Mouse (Mus musculus) G1E (cell line): ENCODE measurements around the gene Rnps1. TPM values are rescaled to one million over a fixed set of nuclear protein-coding genes. Genes with fewer than 3 reads are reported as not detected.

ENCODE experiments used
- ATAC-seq: 2 replicates; pipeline ENCODE4 v1.8.0; 2016; ENCODE audit warnings: mild to moderate bottlenecking; ENCODE audit not compliant: insufficient number of reproducible peaks, poor library complexity, low FRiP score, severe bottlenecking; ENCODE audit errors: extremely low read depth
- DNase-seq: peaks from one replicate; pipeline ENCODE4 v3.0.0; 2012; ENCODE audit warnings: low spot score
- H3K27me3 ChIP-seq: 2 replicates; pipeline ENCODE4 v1.6.1; 2012; ENCODE audit warnings: mild to moderate bottlenecking, low read length, inconsistent platforms; ENCODE audit not compliant: insufficient read depth
- H3K36me3 ChIP-seq: replicated peaks from 2 replicates; pipeline ENCODE3; 2012; ENCODE audit warnings: mild to moderate bottlenecking, inconsistent platforms
- H3K4me1 ChIP-seq: 2 replicates; pipeline ENCODE4 v1.6.1; 2012; ENCODE audit warnings: low read depth, low read length, inconsistent platforms, mixed read lengths; ENCODE audit not compliant: insufficient read depth
- H3K4me3 ChIP-seq: 2 replicates; pipeline ENCODE4 v1.5.1; 2012; ENCODE audit warnings: low read depth, mild to moderate bottlenecking, inconsistent platforms, low read length, moderate library complexity, mixed read lengths
- H3K9me3 ChIP-seq: replicated peaks from 2 replicates; pipeline ENCODE4 v1.6.1; 2012; ENCODE audit warnings: inconsistent platforms
- CTCF ChIP-seq: IDR thresholded peaks from 2 replicates; pipeline ENCODE4 v1.5.1; 2012; ENCODE audit warnings: low read depth, low read length, inconsistent platforms, mixed read lengths
- GATA1 ChIP-seq: IDR thresholded peaks from 2 replicates; pipeline ENCODE4 v1.6.1; 2012; ENCODE audit warnings: borderline replicate concordance, low read length, inconsistent platforms, mixed read lengths
- GATA2 ChIP-seq: IDR thresholded peaks from 2 replicates; pipeline ENCODE4 v1.6.1; 2012; ENCODE audit warnings: low read depth, low read length, inconsistent platforms, borderline replicate concordance
- POLR2AphosphoS5 ChIP-seq: IDR thresholded peaks from 2 replicates; pipeline ENCODE4 v1.6.1; 2012; ENCODE audit warnings: low read depth, low read length, inconsistent platforms; ENCODE audit not compliant: insufficient replicate concordance
- TAL1 ChIP-seq: conservative IDR thresholded peaks from 2 replicates; pipeline ENCODE4 v1.6.1; 2012; ENCODE audit warnings: low read depth, low read length, inconsistent platforms, mixed read lengths
- polyA plus RNA-seq: library from polyadenylated mRNA; stranded (reverse); fragments of >175 nt; gene quantifications from 2 replicates; pipeline ENCODE4 v1.2.3, GENCODE M21; 2012
- total RNA-seq, 2 experiments: library from RNA; stranded (forward) in 1 of 2; stranded (reverse) in 1 of 2; fragments of 200-1000 nt in 1 of 2; fragments of >200 nt in 1 of 2; fragmentation: Nextera tagmentation in 1 of 2; gene quantifications; 2 replicates each; pipeline ENCODE4 v1.2.3; 2014 to 2017

Rnps1 gene
- total RNA-seq (2014; fragmentation: Nextera tagmentation) (121 and 123 TPM in 2 replicates), total RNA-seq (2017) (152 and 177 TPM in 2 replicates), polyA plus RNA-seq (428 and 563 TPM in 2 replicates)

- peak; percentile 81 for ATAC-seq
- H3K9me3 ChIP-seq: no peaks in the 10 kb centered on the region
- TF ChIP-seq CTCF (no peak), GATA1 (no peak), POLR2AphosphoS5 (no peak), TAL1 (no peak), GATA2 (no peak)
- peak; percentile 85 for DNase-seq
- peaks cover 39% of the 10 kb centered on the region for H3K4me1 ChIP-seq
- peaks cover 71% of the 10 kb centered on the region for H3K36me3 ChIP-seq
- peak within 1 kb of the TSS; percentile 87 for H3K4me3 ChIP-seq
- no peaks in the 10 kb centered on the region for H3K27me3 ChIP-seq
These were observed at the start of gene Rnps1 for GRCm38 (mm10) chr17:24414230-24414976. Rnps1 (plus strand) TSS chr17:24414565.

GRCm38 (mm10) chr17:24365863-24366262, 48.5 kb upstream of the Rnps1 start:
- peaks cover 78% of the 10 kb centered on the region for H3K36me3 ChIP-seq
- TF ChIP-seq CTCF (no peak), GATA1 (no peak), TAL1 (no peak)
- H3K4me3 ChIP-seq: no peak overlapping the region
- DNase-seq: no peak
- no peaks in the 10 kb centered on the region for H3K9me3 ChIP-seq
- 0 out of 2 replicates have a peak, but pooled peaks cover 1% of the 10 kb centered on the region for H3K4me1 ChIP-seq
- no peak for ATAC-seq
- no peaks in the 10 kb centered on the region for H3K27me3 ChIP-seq

DNA sequence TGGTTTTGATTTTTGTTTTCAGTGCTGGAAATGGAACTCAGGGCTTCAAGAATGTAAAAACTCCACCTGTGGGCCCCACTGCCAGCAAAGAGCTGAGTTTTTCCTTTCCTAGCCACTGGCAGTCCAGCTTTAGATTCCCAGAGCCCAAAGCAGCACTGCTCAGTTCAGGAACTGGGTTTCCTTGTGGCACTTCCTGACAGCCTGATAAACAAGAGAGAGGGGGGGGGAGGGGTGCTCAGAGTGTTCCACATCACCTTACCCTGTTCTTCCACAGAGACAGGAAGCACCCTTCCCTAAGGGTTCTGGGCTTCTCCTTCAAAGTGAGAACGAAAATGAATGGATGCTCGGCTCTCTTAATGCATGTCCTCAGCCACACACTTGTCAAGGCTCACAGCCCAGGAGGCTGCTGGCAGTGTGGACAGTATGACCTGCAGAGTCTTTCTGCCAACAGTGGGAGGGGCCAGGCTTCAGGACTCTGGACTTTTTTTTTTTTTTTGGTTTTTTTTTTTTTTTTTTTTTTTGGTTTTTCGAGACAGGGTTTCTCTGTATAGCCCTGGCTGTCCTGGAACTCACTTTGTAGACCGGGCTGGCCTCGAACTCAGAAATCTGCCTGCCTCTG, 39.2 kb upstream of the Rnps1 start:
- H3K4me1 ChIP-seq: peaks cover 5% of the 10 kb centered on the region; the same call in 1 of the 2 replicates
- DNase-seq: no peak
- H3K27me3 ChIP-seq: no peaks in the 10 kb centered on the region
- no peaks in the 10 kb centered on the region for H3K9me3 ChIP-seq
- no peak for ATAC-seq
- no peak for TF ChIP-seq TAL1
- no peak for TF ChIP-seq CTCF
- TF ChIP-seq GATA2: no peak
- no peak for TF ChIP-seq POLR2AphosphoS5
- no peak for TF ChIP-seq GATA1
- peaks cover 93% of the 10 kb centered on the region for H3K36me3 ChIP-seq
- no peak overlapping the region for H3K4me3 ChIP-seq

GRCm38 (mm10) chr17:24375886-24376285, 38.5 kb upstream of the Rnps1 start:
- H3K4me1 ChIP-seq: peaks cover 5% of the 10 kb centered on the region; the same call in 1 of the 2 replicates
- H3K9me3 ChIP-seq: no peaks in the 10 kb centered on the region
- peaks cover 89% of the 10 kb centered on the region for H3K36me3 ChIP-seq
- TF ChIP-seq GATA1 (no peak), POLR2AphosphoS5 (no peak), TAL1 (no peak), GATA2 (no peak), CTCF (no peak)
- no peaks in the 10 kb centered on the region for H3K27me3 ChIP-seq
- ATAC-seq (no peak), DNase-seq (no peak)
- no peak overlapping the region for H3K4me3 ChIP-seq

DNA sequence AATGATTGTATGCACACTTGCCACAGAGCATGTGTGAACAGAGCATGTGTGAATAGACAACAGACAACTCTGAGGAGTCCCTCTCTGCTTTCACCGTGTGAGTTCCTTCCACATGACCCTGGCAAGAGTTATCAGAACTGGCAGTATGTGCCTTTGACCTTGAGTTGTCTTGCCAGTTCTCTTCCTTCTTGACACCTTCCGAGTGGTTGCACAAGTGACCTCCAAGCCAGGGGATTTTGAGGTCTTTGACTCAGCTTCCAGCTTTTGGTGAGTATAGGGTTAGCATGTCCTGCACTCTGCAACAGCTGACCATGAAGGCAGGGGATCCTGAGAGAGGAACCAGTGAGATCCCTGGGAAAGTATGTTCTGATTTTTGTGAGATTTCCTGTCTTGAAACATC, 35.9 kb upstream of the Rnps1 start:
- ATAC-seq: no peak
- no peak for DNase-seq
- no peaks in the 10 kb centered on the region for H3K27me3 ChIP-seq
- no peak for TF ChIP-seq GATA1
- no peak for TF ChIP-seq GATA2
- TF ChIP-seq CTCF: no peak
- no peak for TF ChIP-seq POLR2AphosphoS5
- no peak for TF ChIP-seq TAL1
- H3K36me3 ChIP-seq: peaks cover 89% of the 10 kb centered on the region
- no peak overlapping the region for H3K4me3 ChIP-seq
- no peaks in the 10 kb centered on the region for H3K9me3 ChIP-seq
- H3K4me1 ChIP-seq: peaks cover 5% of the 10 kb centered on the region; the same call in 1 of the 2 replicates

- no peak for TF ChIP-seq CTCF
- no peak for TF ChIP-seq POLR2AphosphoS5
- Histone ChIP-seq H3K36me3 (peaks cover 89% of the 10 kb centered on the region), H3K27me3 (no peaks in the 10 kb centered on the region), H3K4me1 (no peaks in the 10 kb centered on the region), H3K9me3 (no peaks in the 10 kb centered on the region; the same call in 1 of the 2 replicates), H3K4me3 (no peak overlapping the region)
- ATAC-seq (no peak), DNase-seq (no peak)
These were observed 30.6 kb upstream of the Rnps1 start for GRCm38 (mm10) chr17:24383789-24384188.
